Mouse (Mus musculus) C2C12 (cell line): ENCODE data around the gene Ankrd52.

Experiments
- CEBPB ChIP-seq: IDR thresholded peaks from one replicate; pipeline ENCODE4 v1.6.1; 2011; ENCODE audit warnings: low read depth, mild to moderate bottlenecking, control low read depth, moderate library complexity
- CTCF ChIP-seq: IDR thresholded peaks from one replicate; pipeline ENCODE4 v1.5.1; 2011; ENCODE audit not compliant: control insufficient read depth, insufficient read depth, insufficient read length
- MAX ChIP-seq: IDR thresholded peaks from one replicate; pipeline ENCODE4 v1.6.1; 2011; ENCODE audit warnings: mild to moderate bottlenecking, control low read depth
- MYOD1 ChIP-seq: IDR thresholded peaks from one replicate; pipeline ENCODE4 v1.6.1; 2011; ENCODE audit warnings: low read depth; ENCODE audit not compliant: control insufficient read depth, insufficient read length
- MYOG ChIP-seq: IDR thresholded peaks from one replicate; pipeline ENCODE4 v1.6.1; 2011; ENCODE audit not compliant: control insufficient read depth, insufficient read length; ENCODE audit errors: extremely low read depth
- USF1 ChIP-seq: IDR thresholded peaks from one replicate; pipeline ENCODE4 v1.6.1; 2011; ENCODE audit warnings: low read depth, mild to moderate bottlenecking, control low read depth, moderate library complexity

DNA sequence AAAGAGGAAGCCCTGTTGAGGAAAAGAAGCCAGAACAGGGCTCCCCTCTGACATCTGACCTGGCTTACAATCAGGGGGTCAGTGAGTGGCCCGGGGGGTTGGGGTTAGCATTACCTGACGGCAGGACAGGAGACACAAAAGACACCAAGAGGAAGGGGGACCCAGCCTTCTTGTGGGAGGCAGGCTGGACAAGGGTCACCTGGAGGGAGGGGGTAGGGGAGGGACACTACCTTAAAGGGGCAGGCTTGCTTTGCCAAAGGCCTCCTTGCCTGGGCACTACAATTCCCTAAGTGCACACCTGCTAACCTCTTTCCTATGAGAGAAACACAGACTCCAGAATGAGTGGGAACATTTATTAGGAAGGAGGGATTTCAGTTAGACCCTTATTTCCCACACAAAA, 24.1 kb downstream of the Ankrd52 start, which contains the start of gene Slc39a5:
- TF ChIP-seq CTCF (no peak), MAX (no peak), MYOG (no peak), MYOD1 (no peak), CEBPB (no peak), USF1 (no peak)
